Mouse (Mus musculus): ENCODE results near the gene Mis12. TPM values are rescaled to one million over a fixed set of nuclear protein-coding genes. Genes with fewer than 3 reads are reported as not detected.

Mis12 gene
- total and polyA plus RNA-seq, 3 experiments, result 23.4 to 36.3 (median 35.6) TPM

DNA sequence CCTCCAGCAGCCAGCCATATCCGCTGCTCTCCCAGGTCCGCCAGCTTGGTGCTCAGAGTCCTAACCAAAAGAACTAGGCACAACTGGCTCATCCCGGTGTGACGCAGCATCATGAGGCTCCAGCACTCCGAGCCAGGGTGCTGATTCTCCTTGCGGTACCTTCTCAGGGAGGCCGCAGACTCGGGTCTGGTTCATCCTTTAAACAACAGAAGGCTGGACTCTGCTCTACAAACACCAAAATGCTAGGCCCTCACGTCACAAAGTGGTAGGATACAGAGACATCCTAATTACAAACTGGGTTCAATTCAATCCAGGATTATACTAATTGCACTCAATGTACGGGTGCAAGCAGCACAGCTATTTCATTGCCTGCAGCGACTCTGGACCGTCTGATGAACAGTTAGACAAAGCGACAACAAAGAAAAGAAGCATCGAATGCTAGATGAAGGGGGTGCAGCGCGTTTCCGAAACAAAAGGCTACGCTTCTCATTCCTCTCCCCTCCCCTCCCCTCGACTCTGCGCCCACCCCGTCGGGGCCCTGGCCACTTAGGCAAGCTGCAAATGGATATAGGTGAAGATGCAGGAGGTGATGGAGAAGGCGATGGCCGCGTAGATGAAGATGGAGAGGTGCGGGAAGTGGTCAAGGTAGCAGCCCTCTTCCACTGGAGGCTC lies 13.2 kb downstream of the Mis12 start:
- dilution Hi-C loops (cut with MboI; ENCODE audit: extremely low pct_ligation_motif_present, extremely low pct_unique_long_range_greater_than_20kb, low sequenced_read_pairs) (no loop called here), in situ Hi-C loops (cut with MboI; ENCODE audit: low pct_ligation_motif_present, low pct_unique_long_range_greater_than_20kb, low sequenced_read_pairs) (no loop called here)
- no peaks in the 10 kb centered on the region for H3K27me3 ChIP-seq (replicated peaks)
- H3K4me1 ChIP-seq (ENCODE audit: control insufficient read depth in 1 of 2, insufficient read depth in 2 of 2), result peaks cover 0 to 6% of the 10 kb centered on the region in 2 experiments; a peak in 2 of 4 replicates
- no peak overlapping the region for H3K4me3 ChIP-seq (replicated peaks in 1 of 3; ENCODE audit: low read depth in 2 of 3, low read length in 2 of 3, poor library complexity in 1 of 3)
- H3K79me2 ChIP-seq (replicated peaks; ENCODE audit: control insufficient read depth, extremely low read depth, insufficient read depth, poor library complexity, severe bottlenecking), result no peaks in the 10 kb centered on the region
- DNase-seq (ENCODE audit: extremely low read depth), result no peak
- H3K9ac ChIP-seq (ENCODE audit: insufficient read depth, low read depth), result no peak overlapping the region
- no peak overlapping the region for H3K4me2 ChIP-seq (ENCODE audit: insufficient read depth, low read depth, poor library complexity, severe bottlenecking)
- peaks cover 5 to 34% of the 10 kb centered on the region in 2 experiments for H3K36me3 ChIP-seq (replicated peaks in 1 of 2; ENCODE audit: control insufficient read depth in 1 of 2, insufficient read depth in 1 of 2, low read length in 1 of 2)
- TF ChIP-seq TCF12 (IDR thresholded peaks at IDR 0.05; ENCODE audit: low read depth, low read length) (no peak), USF1 (IDR thresholded peaks at IDR 0.05; ENCODE audit: low read depth, low read length) (no peak), HCFC1 (IDR thresholded peaks at IDR 0.05; ENCODE audit: low read depth, low read length) (no peak), MYC (IDR thresholded peaks at IDR 0.05; ENCODE audit: low read depth, low read length) (no peak)
- no peak overlapping the region for H3K27ac ChIP-seq (ENCODE audit: insufficient read depth, low read depth)
- no peaks in the 10 kb centered on the region for H3K9me3 ChIP-seq (replicated peaks; ENCODE audit: low read length)

DNA sequence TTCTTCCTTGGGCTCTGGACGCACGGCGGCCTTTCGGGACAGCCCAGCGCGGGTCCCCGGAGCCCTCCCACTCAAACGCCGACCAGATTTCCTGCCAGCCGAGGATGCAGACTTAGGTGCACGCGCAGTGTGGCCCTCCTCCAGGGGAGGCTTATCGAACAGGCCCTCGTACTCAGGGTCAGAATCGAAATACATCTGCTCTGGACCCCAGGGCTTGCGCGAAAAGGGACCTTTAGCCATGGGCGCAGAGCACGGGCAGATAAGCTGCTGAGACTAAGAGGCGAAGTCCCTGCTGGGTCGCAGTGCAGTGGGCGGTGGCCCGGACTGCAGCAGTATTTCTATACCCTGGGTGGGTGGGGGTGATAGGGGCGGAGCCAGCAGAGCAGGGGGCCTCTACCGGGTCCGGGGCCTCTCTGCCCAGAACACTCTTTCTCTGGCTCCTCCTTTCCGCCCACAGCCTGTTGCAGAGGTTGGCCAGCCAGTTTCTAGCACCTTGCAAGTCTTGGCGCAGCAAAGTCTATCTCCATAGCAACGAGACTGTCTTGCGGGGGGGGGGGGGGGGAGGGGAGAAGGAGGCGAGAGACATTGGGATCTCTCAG lies 13.9 kb downstream of the Mis12 start, which contains the start of gene 6330403K07Rik:
Gene 6330403K07Rik (minus strand): TSS at position 351 of the 599 bp plus-strand sequence.
- H3K36me3 ChIP-seq (replicated peaks in 1 of 2; ENCODE audit: control insufficient read depth in 1 of 2, insufficient read depth in 1 of 2, low read length in 1 of 2), result peaks cover 0 to 28% of the 10 kb centered on the region in 2 experiments
- no peaks in the 10 kb centered on the region for H3K27me3 ChIP-seq (replicated peaks)
- no peaks in the 10 kb centered on the region for H3K9me3 ChIP-seq (replicated peaks; ENCODE audit: low read length)
- H3K27ac ChIP-seq (ENCODE audit: insufficient read depth, low read depth), result no peak within 1 kb of the TSS
- H3K4me3 ChIP-seq (replicated peaks in 1 of 3; ENCODE audit: low read depth in 2 of 3, low read length in 2 of 3, poor library complexity in 1 of 3), result no peak within 1 kb of the TSS
- TF ChIP-seq ETS1 (conservative IDR thresholded peaks at IDR 0.05; ENCODE audit: low read depth, low read length) (no peak), USF1 (IDR thresholded peaks at IDR 0.05; ENCODE audit: low read depth, low read length) (no peak), ZKSCAN1 (IDR thresholded peaks at IDR 0.05; ENCODE audit: borderline replicate concordance, low read depth, low read length) (no peak), CHD2 (IDR thresholded peaks at IDR 0.05; ENCODE audit: low read length) (no peak), IRF4 (IDR thresholded peaks at IDR 0.05; ENCODE audit: low read depth, low read length) (no peak), HCFC1 (IDR thresholded peaks at IDR 0.05; ENCODE audit: low read depth, low read length) (no peak), GABPA (IDR thresholded peaks at IDR 0.05; ENCODE audit: insufficient replicate concordance, low read depth, low read length) (no peak), CTCF (conservative IDR thresholded peaks at IDR 0.05 in 1 of 2, IDR thresholded peaks at IDR 0.05 in 1 of 2; ENCODE audit: low read depth in 2 of 2, low read length in 2 of 2) (no peak), ZC3H11A (IDR thresholded peaks at IDR 0.05; ENCODE audit: low read depth, low read length) (no peak), MEF2A (IDR thresholded peaks at IDR 0.05; ENCODE audit: borderline replicate concordance, low read depth, low read length) (no peak), RCOR1 (conservative IDR thresholded peaks at IDR 0.05; ENCODE audit: low read depth, low read length) (no peak), PAX5 (IDR thresholded peaks at IDR 0.05; ENCODE audit: low read length) (no peak), MAFK (IDR thresholded peaks at IDR 0.05; ENCODE audit: insufficient replicate concordance, low read length) (no peak), RAD21 (IDR thresholded peaks at IDR 0.05; ENCODE audit: low read depth, low read length) (no peak), MYC (IDR thresholded peaks at IDR 0.05; ENCODE audit: low read depth, low read length) (no peak), MAX (IDR thresholded peaks at IDR 0.05; ENCODE audit: low read length) (no peak)
- DNase-seq (ENCODE audit: extremely low read depth), result no peak
- in situ Hi-C loops (cut with MboI; ENCODE audit: low pct_ligation_motif_present, low pct_unique_long_range_greater_than_20kb, low sequenced_read_pairs), result no loop called here
- H3K9ac ChIP-seq (ENCODE audit: insufficient read depth, low read depth), result no peak within 1 kb of the TSS
- no peaks in the 10 kb centered on the region for H3K4me1 ChIP-seq (ENCODE audit: control insufficient read depth in 1 of 2, insufficient read depth in 2 of 2)
- no peak within 1 kb of the TSS for H3K4me2 ChIP-seq (ENCODE audit: insufficient read depth, low read depth, poor library complexity, severe bottlenecking)
- no peaks in the 10 kb centered on the region for H3K79me2 ChIP-seq (replicated peaks; ENCODE audit: control insufficient read depth, extremely low read depth, insufficient read depth, poor library complexity, severe bottlenecking)
- dilution Hi-C loops (cut with MboI; ENCODE audit: extremely low pct_ligation_motif_present, extremely low pct_unique_long_range_greater_than_20kb, low sequenced_read_pairs), result no loop called here
